Mouse (Mus musculus): ENCODE results near the gene Igf1. TPM values are rescaled to one million over a fixed set of nuclear protein-coding genes. Genes with fewer than 3 reads are reported as not detected.

Igf1 gene
- polyA plus RNA-seq, 1 experiment from 2014 or later, result 85.1 TPM

GRCm38 (mm10) chr10:87873516-87873915 is 15.5 kb downstream of the Igf1 start:
- no peak for ATAC-seq (ENCODE audit: insufficient number of reproducible peaks, insufficient read depth, low FRiP score, low TSS enrichment)
- H3K9me3 ChIP-seq, result no peaks in the 10 kb centered on the region
- WGBS, result 93% methylated on average over 3 of the region's 3 CpGs
- peaks cover 3% of the 10 kb centered on the region; the same call in 1 of the 2 replicates for H3K36me3 ChIP-seq
- peaks cover 25% of the 10 kb centered on the region for H3K4me1 ChIP-seq
- H3K4me2 ChIP-seq (replicated peaks), result no peak overlapping the region
- H3K4me3 ChIP-seq, result no peak overlapping the region
- H3K27ac ChIP-seq, result no peak overlapping the region
- no peaks in the 10 kb centered on the region for H3K27me3 ChIP-seq
- no peak overlapping the region for H3K9ac ChIP-seq

- no peak overlapping the region for H3K9ac ChIP-seq
- no peak overlapping the region for H3K4me3 ChIP-seq
- ATAC-seq (ENCODE audit: insufficient number of reproducible peaks, insufficient read depth, low FRiP score, low TSS enrichment), result no peak
- no peak overlapping the region for H3K4me2 ChIP-seq (replicated peaks)
- no peaks in the 10 kb centered on the region for H3K9me3 ChIP-seq
- WGBS, result 81% methylated on average over 7 of the region's 7 CpGs
- H3K27me3 ChIP-seq, result no peaks in the 10 kb centered on the region
- no peak overlapping the region for H3K27ac ChIP-seq
- H3K4me1 ChIP-seq, result no peaks in the 10 kb centered on the region
- H3K36me3 ChIP-seq, result no peaks in the 10 kb centered on the region
These were observed 22.2 kb downstream of the Igf1 start for GRCm38 (mm10) chr10:87880071-87880785.

DNA sequence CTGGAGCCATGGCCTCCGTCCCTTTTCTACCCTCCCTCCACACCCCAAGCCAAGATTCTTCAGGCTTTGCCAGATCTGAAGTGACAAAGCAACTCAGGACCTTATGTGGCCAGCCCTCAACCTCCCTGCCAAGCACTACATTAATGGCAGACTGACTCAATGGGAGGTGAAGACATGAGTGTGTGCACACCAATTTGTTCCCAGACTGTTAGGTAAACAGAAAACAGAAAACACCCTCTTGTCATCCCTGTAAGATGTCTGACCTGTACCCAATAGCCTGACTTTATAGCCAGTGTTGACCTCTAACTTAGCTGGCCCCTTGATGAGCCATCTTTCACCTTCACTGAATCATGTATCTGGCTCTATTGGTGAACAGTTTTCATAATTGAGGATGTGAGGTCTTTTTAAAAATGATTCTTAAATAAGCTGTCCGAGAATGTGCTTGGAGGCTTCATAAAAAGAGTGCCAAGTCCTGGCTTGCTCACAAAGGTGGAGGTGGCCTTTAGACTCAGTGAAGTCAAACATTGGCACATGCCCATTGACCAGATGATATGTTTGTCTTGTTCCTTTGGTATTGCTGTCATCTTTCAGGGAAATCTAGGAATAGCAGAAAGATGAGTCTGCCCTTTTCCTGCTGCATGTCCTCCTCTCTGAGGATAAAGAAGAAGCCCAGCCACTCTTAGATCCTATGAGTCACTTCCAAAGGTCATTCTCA is 27.4 kb downstream of the Igf1 start:
- H3K4me2 ChIP-seq (replicated peaks), result no peak overlapping the region
- H3K36me3 ChIP-seq, result no peaks in the 10 kb centered on the region
- no peak overlapping the region for H3K9ac ChIP-seq
- WGBS, result 91% methylated on average over 2 of the region's 2 CpGs
- no peaks in the 10 kb centered on the region for H3K4me1 ChIP-seq
- no peaks in the 10 kb centered on the region for H3K9me3 ChIP-seq
- ATAC-seq (ENCODE audit: insufficient number of reproducible peaks, insufficient read depth, low FRiP score, low TSS enrichment), result no peak
- H3K4me3 ChIP-seq, result no peak overlapping the region
- no peaks in the 10 kb centered on the region for H3K27me3 ChIP-seq
- H3K27ac ChIP-seq, result no peak overlapping the region

- Histone ChIP-seq H3K4me3 (no peak overlapping the region), H3K27me3 (no peaks in the 10 kb centered on the region), H3K4me2 (replicated peaks) (no peak overlapping the region), H3K36me3 (0 out of 2 replicates have a peak, but pooled peaks cover 3% of the 10 kb centered on the region), H3K9me3 (no peaks in the 10 kb centered on the region), H3K9ac (no peak overlapping the region), H3K27ac (no peak overlapping the region), H3K4me1 (no peaks in the 10 kb centered on the region)
- no peak for ATAC-seq (ENCODE audit: insufficient number of reproducible peaks, insufficient read depth, low FRiP score, low TSS enrichment)
These were observed 31.8 kb downstream of the Igf1 start for GRCm38 (mm10) chr10:87889850-87890249.

DNA sequence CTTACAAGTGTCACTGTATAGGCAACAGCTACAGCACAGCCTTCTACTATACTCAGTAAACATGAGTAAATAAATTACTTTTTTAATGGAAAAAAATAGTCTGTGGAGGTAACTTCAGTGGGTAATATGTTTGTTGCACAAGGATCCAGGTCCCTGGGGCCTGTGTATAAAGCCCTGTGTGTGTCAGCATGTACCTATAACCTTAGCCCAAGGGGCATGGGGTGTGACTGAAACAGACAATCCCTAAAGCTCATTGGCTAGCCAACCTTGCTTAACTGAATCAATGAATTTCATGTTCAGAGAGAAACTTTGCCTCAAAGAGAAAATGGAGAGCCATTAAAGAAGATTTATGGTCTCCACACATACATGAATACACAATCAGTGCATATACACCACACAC is 34.2 kb downstream of the Igf1 start:
- no peak overlapping the region for H3K4me3 ChIP-seq
- H3K4me1 ChIP-seq, result peaks cover 6% of the 10 kb centered on the region; the same call in 1 of the 2 replicates
- H3K9me3 ChIP-seq, result no peaks in the 10 kb centered on the region
- H3K27me3 ChIP-seq, result no peaks in the 10 kb centered on the region
- 0 out of 2 replicates have a peak, but pooled peaks cover 3% of the 10 kb centered on the region for H3K36me3 ChIP-seq
- no peak for ATAC-seq (ENCODE audit: insufficient number of reproducible peaks, insufficient read depth, low FRiP score, low TSS enrichment)
- no peak overlapping the region for H3K9ac ChIP-seq
- H3K27ac ChIP-seq, result no peak overlapping the region
- H3K4me2 ChIP-seq (replicated peaks), result no peak overlapping the region

DNA sequence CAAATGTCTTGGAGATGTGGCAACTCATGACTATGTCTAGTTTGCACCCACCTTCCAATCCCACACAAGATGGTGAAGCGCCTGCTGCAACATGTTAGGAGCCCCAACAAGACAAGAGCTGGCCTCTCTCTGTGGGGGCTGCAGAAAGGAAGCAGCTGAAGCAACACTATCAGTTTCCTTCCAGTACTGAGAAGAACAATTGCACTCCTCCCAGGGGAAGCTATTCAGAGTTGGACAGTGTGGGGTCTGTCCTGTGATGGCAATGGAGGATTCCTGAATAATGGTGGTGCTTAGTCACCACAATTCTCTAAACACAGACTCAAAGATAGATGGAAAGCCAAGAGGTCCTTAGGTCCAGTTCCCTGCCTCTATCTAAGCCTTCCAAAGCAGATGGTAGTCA is 35.2 kb downstream of the Igf1 start:
- no peaks in the 10 kb centered on the region for H3K9me3 ChIP-seq
- no peaks in the 10 kb centered on the region for H3K27me3 ChIP-seq
- no peak overlapping the region for H3K4me3 ChIP-seq
- H3K36me3 ChIP-seq, result 0 out of 2 replicates have a peak, but pooled peaks cover 3% of the 10 kb centered on the region
- no peak for ATAC-seq (ENCODE audit: insufficient number of reproducible peaks, insufficient read depth, low FRiP score, low TSS enrichment)
- 88% methylated on average over 1 of the region's 1 CpGs for WGBS
- H3K4me1 ChIP-seq, result peaks cover 6% of the 10 kb centered on the region; the same call in 1 of the 2 replicates
- H3K9ac ChIP-seq, result no peak overlapping the region
- no peak overlapping the region for H3K27ac ChIP-seq
- H3K4me2 ChIP-seq (replicated peaks), result no peak overlapping the region

- no peak for ATAC-seq (ENCODE audit: insufficient number of reproducible peaks, insufficient read depth, low FRiP score, low TSS enrichment)
These were observed 36.5 kb downstream of the Igf1 start for GRCm38 (mm10) chr10:87894461-87895120.

DNA sequence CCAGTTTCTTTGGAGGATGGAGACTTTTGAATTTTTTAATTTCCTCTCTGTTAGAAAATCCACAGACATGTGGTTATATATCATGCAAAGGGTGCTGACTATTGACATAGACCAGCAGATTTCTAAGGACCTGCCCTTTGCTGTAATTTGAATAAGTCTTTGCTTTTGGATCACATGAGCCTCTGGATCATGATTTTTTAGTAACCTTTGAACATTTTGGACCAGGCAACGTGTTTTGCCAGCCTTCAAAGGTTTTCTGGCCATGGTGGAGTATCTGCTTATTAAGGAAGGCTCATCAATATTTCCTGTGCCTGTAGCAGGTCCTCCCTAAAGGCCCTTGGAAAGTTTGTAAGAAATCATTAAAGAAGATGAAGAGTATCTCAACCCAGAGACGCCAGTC is 37.3 kb downstream of the Igf1 start:
- 61% methylated on average over 2 of the region's 2 CpGs for WGBS

More at GRCm38 (mm10) chr10:87894461-87895120, 36.5 kb downstream of the Igf1 start:
- Histone ChIP-seq H3K36me3 (0 out of 2 replicates have a peak, but pooled peaks cover 3% of the 10 kb centered on the region), H3K9me3 (no peaks in the 10 kb centered on the region), H3K4me2 (replicated peaks) (no peak overlapping the region), H3K4me3 (no peak overlapping the region), H3K9ac (no peak overlapping the region), H3K4me1 (peaks cover 12% of the 10 kb centered on the region; the same call in 1 of the 2 replicates), H3K27me3 (no peaks in the 10 kb centered on the region), H3K27ac (no peak overlapping the region)
- 78% methylated on average over 4 of the region's 4 CpGs for WGBS

DNA sequence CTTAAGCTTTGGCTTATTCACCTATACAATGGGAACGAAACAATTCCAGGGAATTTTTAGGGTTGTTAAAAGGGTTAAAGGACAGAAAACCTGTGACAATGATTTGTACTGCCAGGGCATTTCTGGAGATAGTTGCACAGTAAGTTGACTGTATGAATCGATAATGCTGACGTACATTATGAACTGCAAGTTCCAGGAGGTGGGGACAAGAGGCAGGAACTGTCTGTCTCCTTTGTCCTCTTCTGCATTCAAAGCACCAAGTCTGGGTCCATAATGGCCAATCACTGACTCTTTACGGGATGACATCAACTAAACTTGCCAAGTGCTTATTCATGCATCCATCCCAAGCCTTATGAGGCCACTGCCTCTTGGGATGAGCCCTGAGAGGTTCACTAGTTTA is 39.3 kb downstream of the Igf1 start:
- no peak for ATAC-seq (ENCODE audit: insufficient number of reproducible peaks, insufficient read depth, low FRiP score, low TSS enrichment)
- WGBS, result 90% methylated on average over 4 of the region's 4 CpGs
- H3K4me2 ChIP-seq (replicated peaks), result no peak overlapping the region
- 0 out of 2 replicates have a peak overlapping the region, but pooled peaks have one; percentile 7 for H3K27ac ChIP-seq
- no peaks in the 10 kb centered on the region for H3K36me3 ChIP-seq
- peaks cover 12% of the 10 kb centered on the region; the same call in 1 of the 2 replicates for H3K4me1 ChIP-seq
- no peak overlapping the region for H3K4me3 ChIP-seq
- no peaks in the 10 kb centered on the region for H3K9me3 ChIP-seq
- H3K9ac ChIP-seq, result no peak overlapping the region
- H3K27me3 ChIP-seq, result no peaks in the 10 kb centered on the region

More for the DNA sequence above, 37.3 kb downstream of the Igf1 start:
- H3K27me3 ChIP-seq, result no peaks in the 10 kb centered on the region
- no peak overlapping the region for H3K9ac ChIP-seq
- no peak overlapping the region for H3K4me3 ChIP-seq
- H3K9me3 ChIP-seq, result no peaks in the 10 kb centered on the region
- H3K4me1 ChIP-seq, result peaks cover 12% of the 10 kb centered on the region; the same call in 1 of the 2 replicates
- no peak for ATAC-seq (ENCODE audit: insufficient number of reproducible peaks, insufficient read depth, low FRiP score, low TSS enrichment)
- no peak overlapping the region for H3K4me2 ChIP-seq (replicated peaks)
- 0 out of 2 replicates have a peak, but pooled peaks cover 3% of the 10 kb centered on the region for H3K36me3 ChIP-seq
- H3K27ac ChIP-seq, result no peak overlapping the region

- Histone ChIP-seq H3K27ac (no peak overlapping the region), H3K27me3 (no peaks in the 10 kb centered on the region), H3K4me3 (no peak overlapping the region), H3K36me3 (no peaks in the 10 kb centered on the region), H3K4me2 (replicated peaks) (no peak overlapping the region), H3K9ac (no peak overlapping the region), H3K4me1 (peaks cover 12% of the 10 kb centered on the region; the same call in 1 of the 2 replicates), H3K9me3 (no peaks in the 10 kb centered on the region)
- no peak for ATAC-seq (ENCODE audit: insufficient number of reproducible peaks, insufficient read depth, low FRiP score, low TSS enrichment)
- WGBS, result 29% methylated on average over 3 of the region's 3 CpGs
These were observed 40.8 kb downstream of the Igf1 start for GRCm38 (mm10) chr10:87898826-87899225.

GRCm38 (mm10) chr10:87901916-87902315 is 43.9 kb downstream of the Igf1 start:
- Histone ChIP-seq H3K9me3 (no peaks in the 10 kb centered on the region), H3K36me3 (no peaks in the 10 kb centered on the region), H3K4me3 (no peak overlapping the region), H3K27ac (no peak overlapping the region), H3K4me1 (peaks cover 13% of the 10 kb centered on the region), H3K9ac (no peak overlapping the region), H3K4me2 (replicated peaks) (no peak overlapping the region), H3K27me3 (no peaks in the 10 kb centered on the region)
- no peak for ATAC-seq (ENCODE audit: insufficient number of reproducible peaks, insufficient read depth, low FRiP score, low TSS enrichment)
- 53% methylated on average over 7 of the region's 7 CpGs for whole genome bisulfite sequencing

Measured in embryonic facial prominence, embryonic 12.5 days (tissue).